Mouse (Mus musculus) limb, embryonic 15.5 days (tissue): ENCODE results near the gene Ntf5. TPM values are rescaled to one million over a fixed set of nuclear protein-coding genes. Genes with fewer than 3 reads are reported as not detected.

Source experiments
- ATAC-seq: fragments of 200-750 bp; cut with Nextera tagmentation; 2 replicates; pipeline ENCODE4 v1.8.0; 2017; ENCODE audit warnings: low read depth, moderate TSS enrichment; ENCODE audit not compliant: insufficient number of reproducible peaks, low FRiP score, low TSS enrichment
- H3K27ac ChIP-seq: fragments of 300-500 bp; sonication (generic); 2 replicates; pipeline ENCODE4 v1.5.1; 2015; ENCODE audit warnings: moderate library complexity, mild to moderate bottlenecking, inconsistent platforms
- H3K27me3 ChIP-seq: fragments of 300-500 bp; sonication (generic); 2 replicates; pipeline ENCODE4 v1.6.1; 2015; ENCODE audit warnings: inconsistent platforms
- H3K36me3 ChIP-seq: fragments of 300-500 bp; sonication (generic); 2 replicates; pipeline ENCODE4 v1.6.1; 2015; ENCODE audit warnings: inconsistent platforms
- H3K4me1 ChIP-seq: fragments of 300-500 bp; sonication (generic); 2 replicates; pipeline ENCODE4 v1.6.1; 2015; ENCODE audit warnings: inconsistent platforms
- H3K4me2 ChIP-seq: fragments of 300-500 bp; sonication (generic); 2 replicates; pipeline ENCODE4 v1.6.1; 2015; ENCODE audit warnings: mild to moderate bottlenecking, inconsistent platforms
- H3K4me3 ChIP-seq: fragments of 300-500 bp; sonication (generic); 2 replicates; pipeline ENCODE4 v1.5.1; 2015; ENCODE audit warnings: mild to moderate bottlenecking, inconsistent platforms
- H3K9ac ChIP-seq: fragments of 300-500 bp; sonication (generic); 2 replicates; pipeline ENCODE4 v1.6.1; 2015; ENCODE audit warnings: inconsistent platforms
- H3K9me3 ChIP-seq: fragments of 300-500 bp; sonication (generic); 2 replicates; pipeline ENCODE4 v1.6.1; 2016; ENCODE audit warnings: inconsistent platforms
- WGBS: fragments of 180-500 bp; shearing (Covaris S2); methylation state at CpG from one replicate; pipeline ENCODE4 v1.1.7; 2015; 5-methylcytosine and 5-hydroxymethylcytosine counted together
- polyA plus RNA-seq: library from polyadenylated mRNA; unstranded; fragments of >200 nt; fragmentation: Nextera tagmentation; extraction: Ambion mirVana; gene quantifications from 2 replicates; pipeline ENCODE4 v1.2.1, GENCODE M21; 2015

The Ntf5 gene
- polyA plus RNA-seq, 1 experiment from 2014 or later: 3.0 TPM

DNA sequence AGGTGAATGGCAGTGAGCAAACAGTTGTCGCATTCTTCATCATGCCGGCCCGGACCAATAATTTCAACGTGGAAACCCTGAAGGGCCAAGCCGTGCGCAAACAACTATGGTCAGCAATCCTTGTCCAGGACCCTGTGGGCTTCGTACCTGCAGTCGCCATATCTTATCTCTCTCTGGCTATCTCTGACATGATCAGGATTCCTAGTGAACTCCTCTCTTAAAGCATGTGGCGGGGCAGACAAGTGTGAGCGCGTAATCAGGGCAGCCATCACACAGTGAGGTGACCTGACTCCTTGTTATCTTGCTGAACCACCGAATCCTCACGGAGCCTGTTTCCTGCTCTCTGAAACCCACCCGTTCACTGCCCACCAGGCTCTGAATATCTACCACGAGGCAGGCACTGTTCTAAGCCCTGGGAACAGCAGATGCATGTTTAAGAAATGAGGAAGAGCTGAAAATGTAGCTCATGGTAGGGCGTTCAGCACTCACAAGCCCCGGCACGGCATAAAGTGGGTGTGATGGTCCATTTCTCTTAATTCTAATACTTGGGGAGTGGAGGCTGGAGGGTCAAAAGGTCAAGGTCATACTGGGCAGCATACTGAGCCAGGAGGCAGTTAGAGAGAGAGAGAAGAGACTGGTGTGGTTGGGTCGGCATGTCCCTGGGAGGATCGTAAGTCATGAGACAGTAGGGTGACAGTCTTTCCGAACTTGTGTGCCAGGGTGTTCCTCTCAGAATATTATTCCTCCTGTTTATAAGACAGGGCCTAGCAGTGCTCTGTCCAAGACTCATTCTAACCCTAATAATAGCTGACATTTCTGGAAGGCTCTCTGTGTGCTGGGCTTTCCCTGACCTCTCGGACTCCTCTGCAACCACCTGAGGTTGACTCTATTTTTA, 30.3 kb downstream of the Ntf5 start:
- H3K4me2 ChIP-seq: no peak overlapping the region
- no peak for ATAC-seq
- H3K27ac ChIP-seq: no peak overlapping the region
- WGBS: 84% methylated on average over 22 of the region's 22 CpGs
- H3K27me3 ChIP-seq: no peaks in the 10 kb centered on the region
- H3K4me1 ChIP-seq: no peaks in the 10 kb centered on the region
- no peaks in the 10 kb centered on the region for H3K9me3 ChIP-seq
- H3K9ac ChIP-seq: no peak overlapping the region
- no peak overlapping the region for H3K4me3 ChIP-seq
- peaks cover 72% of the 10 kb centered on the region for H3K36me3 ChIP-seq

DNA sequence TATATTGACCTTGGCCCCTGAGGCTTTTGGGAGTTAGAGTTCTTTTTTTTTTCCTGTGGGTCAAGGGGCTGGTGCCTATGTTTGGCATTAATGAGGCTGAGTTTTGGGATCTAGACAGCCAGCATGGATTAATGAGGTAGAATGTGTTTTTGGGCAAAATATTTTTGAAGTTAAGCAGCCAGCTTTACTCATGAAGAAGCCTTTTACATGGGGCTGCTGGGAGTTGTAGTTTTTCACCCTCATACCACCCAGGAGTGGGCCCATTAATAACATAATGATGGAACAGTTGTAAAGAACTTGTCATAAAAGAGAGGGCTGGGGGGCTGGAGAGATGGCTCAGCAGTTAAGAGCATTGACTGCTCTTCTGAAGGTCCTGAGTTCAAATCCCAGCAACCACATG, 33.1 kb downstream of the Ntf5 start:
- ATAC-seq: no peak
- no peak overlapping the region for H3K9ac ChIP-seq
- H3K9me3 ChIP-seq: no peaks in the 10 kb centered on the region
- 0 out of 2 replicates have a peak, but pooled peaks cover 4% of the 10 kb centered on the region for H3K4me1 ChIP-seq
- peaks cover 62% of the 10 kb centered on the region for H3K36me3 ChIP-seq
- H3K4me3 ChIP-seq: no peak overlapping the region
- no peaks in the 10 kb centered on the region for H3K27me3 ChIP-seq
- H3K4me2 ChIP-seq: no peak overlapping the region
- no peak overlapping the region for H3K27ac ChIP-seq

DNA sequence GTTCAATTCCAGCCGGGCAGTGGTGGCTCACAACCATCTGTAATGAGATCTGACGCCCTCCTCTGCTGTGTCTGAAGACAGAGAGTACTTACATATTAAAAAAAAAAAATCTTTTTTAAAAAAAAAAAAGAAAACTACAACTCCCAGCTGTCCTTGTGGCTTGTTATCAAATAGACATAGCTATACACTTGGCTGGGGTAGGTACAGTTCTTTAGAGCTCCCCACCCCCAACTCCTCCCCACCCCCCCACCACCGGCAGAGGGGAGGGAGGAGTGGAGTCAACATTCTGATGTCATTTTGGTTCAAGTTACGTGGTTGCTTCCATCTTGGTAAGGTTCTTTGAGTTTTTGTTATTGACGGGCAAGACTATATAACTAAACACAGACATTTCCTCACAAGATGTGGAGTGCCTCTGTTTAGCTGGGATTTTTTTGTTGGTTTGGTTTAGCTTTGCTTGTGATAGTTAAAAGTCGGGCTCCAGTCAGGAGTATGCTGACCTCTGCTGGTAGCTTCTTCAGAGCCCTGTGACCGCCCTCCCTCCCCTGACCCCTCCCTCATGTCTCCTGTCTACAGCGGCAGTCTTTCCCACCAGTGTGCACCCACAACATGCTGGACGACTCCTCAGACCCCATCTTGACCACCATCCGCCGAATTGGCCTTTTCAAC, 34.0 kb downstream of the Ntf5 start:
- 0 out of 2 replicates have a peak, but pooled peaks cover 4% of the 10 kb centered on the region for H3K4me1 ChIP-seq
- H3K4me3 ChIP-seq: no peak overlapping the region
- WGBS: 35% methylated on average over 11 of the region's 11 CpGs
- H3K27me3 ChIP-seq: no peaks in the 10 kb centered on the region
- H3K9ac ChIP-seq: no peak overlapping the region
- no peaks in the 10 kb centered on the region for H3K9me3 ChIP-seq
- ATAC-seq: no peak
- H3K36me3 ChIP-seq: peaks cover 65% of the 10 kb centered on the region
- no peak overlapping the region for H3K4me2 ChIP-seq
- no peak overlapping the region for H3K27ac ChIP-seq

DNA sequence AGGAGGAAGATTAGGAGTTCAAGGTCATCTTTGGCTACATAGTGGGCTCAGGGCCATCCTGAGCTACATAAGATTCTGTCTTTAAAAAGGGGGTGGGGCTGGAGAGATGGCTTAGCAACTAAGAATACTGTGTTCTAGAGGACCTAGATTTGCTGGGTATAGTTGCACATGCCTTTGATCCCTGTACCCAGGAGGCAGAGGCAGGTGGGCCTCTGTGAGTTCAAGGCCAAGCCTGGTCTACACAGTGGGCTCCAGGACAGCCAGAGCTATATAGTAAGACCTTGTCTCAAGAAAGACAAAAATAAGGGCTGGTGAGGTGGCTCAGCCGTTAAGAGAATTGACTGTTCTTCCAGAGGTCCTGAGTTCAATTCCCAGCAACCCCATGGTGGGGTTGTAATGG, 36.5 kb downstream of the Ntf5 start:
- Histone ChIP-seq H3K27me3 (no peaks in the 10 kb centered on the region), H3K36me3 (peaks cover 63% of the 10 kb centered on the region), H3K27ac (no peak overlapping the region), H3K4me3 (no peak overlapping the region), H3K9me3 (no peaks in the 10 kb centered on the region), H3K4me2 (no peak overlapping the region), H3K9ac (no peak overlapping the region), H3K4me1 (0 out of 2 replicates have a peak, but pooled peaks cover 4% of the 10 kb centered on the region)
- no peak for ATAC-seq
- 93% methylated on average over 1 of the region's 1 CpGs for WGBS

DNA sequence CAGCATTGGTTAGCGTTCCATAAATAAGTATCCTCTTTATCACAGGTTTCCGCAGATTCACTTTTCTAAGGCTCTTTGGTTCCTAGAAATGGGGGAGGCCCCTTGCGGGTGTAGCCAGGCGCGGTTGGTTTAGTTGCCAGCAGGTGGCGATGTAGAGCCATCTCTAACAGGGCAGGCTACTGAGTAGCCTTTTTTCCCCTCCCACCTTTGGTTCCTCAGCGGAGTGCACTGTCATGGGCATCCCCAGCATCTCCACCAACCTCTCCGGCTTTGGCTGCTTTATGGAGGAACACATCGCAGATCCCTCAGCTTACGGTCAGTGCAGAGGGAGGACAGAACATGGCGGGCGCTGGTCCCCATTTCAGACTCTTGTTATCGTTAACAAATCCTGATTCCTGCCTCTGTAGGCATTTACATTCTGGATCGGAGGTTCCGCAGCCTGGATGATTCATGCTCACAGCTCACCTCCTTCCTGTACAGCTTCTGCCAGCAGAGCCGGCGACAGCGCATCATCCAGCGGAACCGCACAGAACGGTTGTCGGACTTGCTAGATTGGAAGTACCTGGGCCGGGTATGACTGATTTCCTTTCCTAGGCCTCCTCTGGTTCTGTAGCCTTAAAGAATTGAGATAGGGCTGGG, 38.0 kb downstream of the Ntf5 start:
- Histone ChIP-seq H3K4me2 (no peak overlapping the region), H3K9ac (no peak overlapping the region), H3K27me3 (no peaks in the 10 kb centered on the region), H3K4me3 (no peak overlapping the region), H3K27ac (no peak overlapping the region), H3K4me1 (peaks cover 7% of the 10 kb centered on the region; the same call in 1 of the 2 replicates), H3K36me3 (peaks cover 65% of the 10 kb centered on the region), H3K9me3 (no peaks in the 10 kb centered on the region)
- no peak for ATAC-seq
- WGBS: 52% methylated on average over 23 of the region's 23 CpGs

DNA sequence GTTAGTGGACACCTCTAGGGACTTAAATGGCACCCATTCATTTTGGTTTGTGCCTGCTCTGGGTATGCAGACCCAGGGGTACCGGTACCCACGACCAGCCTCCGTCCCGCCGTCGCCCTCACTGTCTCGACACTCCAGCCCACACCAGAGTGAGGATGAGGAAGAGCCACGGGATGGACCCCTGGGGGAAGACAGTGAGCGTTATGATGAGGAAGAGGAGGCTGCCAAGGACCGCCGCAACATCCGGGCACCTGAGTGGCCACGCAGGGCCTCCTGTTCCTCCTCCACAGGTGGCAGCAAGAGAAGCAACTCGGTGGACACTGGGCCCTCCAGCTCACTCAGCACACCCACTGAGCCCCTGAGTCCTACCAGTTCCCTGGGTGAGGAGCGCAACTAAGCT, 41.5 kb downstream of the Ntf5 start:
- H3K9ac ChIP-seq: no peak overlapping the region
- peaks cover 69% of the 10 kb centered on the region for H3K36me3 ChIP-seq
- no peaks in the 10 kb centered on the region for H3K9me3 ChIP-seq
- 89% methylated on average over 15 of the region's 15 CpGs for WGBS
- H3K27me3 ChIP-seq: no peaks in the 10 kb centered on the region
- H3K4me2 ChIP-seq: no peak overlapping the region
- H3K4me1 ChIP-seq: peaks cover 28% of the 10 kb centered on the region
- ATAC-seq: no peak
- no peak overlapping the region for H3K4me3 ChIP-seq
- peak overlapping the region; percentile 22; the same call in 1 of the 2 replicates for H3K27ac ChIP-seq

DNA sequence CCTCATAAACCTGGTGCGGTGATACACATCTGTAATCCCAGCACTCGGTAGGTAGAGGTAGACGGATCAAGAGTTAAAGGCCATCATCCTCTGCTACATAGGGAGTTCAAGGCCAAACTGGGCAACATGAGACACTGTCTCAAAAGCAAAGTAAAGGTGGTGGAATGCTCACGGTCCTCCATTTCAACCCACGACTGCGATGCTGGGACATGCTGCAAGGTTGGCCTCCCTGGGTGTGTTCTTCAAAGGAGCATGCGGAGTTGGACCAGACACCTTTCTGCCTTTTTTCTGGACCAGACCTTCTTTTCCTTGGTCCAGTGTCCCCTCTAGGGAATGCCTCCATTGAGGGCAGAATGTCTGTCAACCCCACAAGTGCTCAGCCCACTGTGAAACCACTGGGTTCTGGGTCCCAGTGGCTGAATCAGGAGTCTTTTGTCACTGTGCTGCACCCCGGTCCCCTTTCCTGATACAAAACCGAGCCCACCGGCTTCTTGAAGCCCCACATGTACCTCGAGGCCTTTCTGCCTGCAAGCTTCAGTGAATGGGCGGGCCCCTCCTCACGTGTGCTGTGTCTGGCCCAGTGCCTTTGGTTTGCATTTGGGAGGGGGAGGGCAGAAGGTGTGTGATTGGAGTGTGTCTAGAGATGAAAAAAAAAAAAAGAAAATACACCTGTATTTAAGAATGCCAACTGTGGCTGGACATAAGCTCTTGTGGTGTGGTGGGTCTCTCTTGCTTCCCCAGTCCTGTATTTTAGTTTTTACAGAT, 42.6 kb downstream of the Ntf5 start:
- WGBS: 65% methylated on average over 13 of the region's 13 CpGs
- Histone ChIP-seq H3K36me3 (peaks cover 73% of the 10 kb centered on the region), H3K27ac (0 out of 2 replicates have a peak overlapping the region, but pooled peaks have one; percentile 55), H3K4me1 (peaks cover 39% of the 10 kb centered on the region), H3K9ac (0 out of 2 replicates have a peak overlapping the region, but pooled peaks have one; percentile 17), H3K27me3 (no peaks in the 10 kb centered on the region), H3K4me2 (no peak overlapping the region), H3K9me3 (no peaks in the 10 kb centered on the region), H3K4me3 (no peak overlapping the region)
- ATAC-seq: no peak

DNA sequence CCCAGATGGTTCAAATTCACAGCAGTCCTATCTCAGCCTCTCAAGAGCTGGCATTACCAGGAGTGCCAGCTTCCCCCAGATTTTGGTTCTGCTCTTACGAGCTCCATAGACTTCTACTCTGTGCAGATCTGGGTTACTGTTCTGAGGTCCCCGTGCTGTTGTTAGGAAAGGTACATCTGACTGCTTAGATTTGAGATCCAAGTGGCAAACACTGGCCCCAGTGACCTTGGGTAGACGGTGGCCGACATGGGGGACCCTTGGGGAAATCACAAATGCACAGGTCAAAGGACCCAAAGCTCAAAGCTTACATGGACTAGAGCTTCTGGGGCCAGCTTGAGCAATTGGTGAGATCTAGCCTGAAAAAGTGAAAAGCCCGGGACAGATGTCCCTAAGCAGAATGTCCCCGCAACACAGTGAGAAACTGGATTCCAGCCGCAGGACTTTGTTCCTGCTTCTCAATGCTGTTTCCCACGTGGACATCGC, 43.3 kb downstream of the Ntf5 start:
- no peak overlapping the region for H3K9ac ChIP-seq
- H3K36me3 ChIP-seq: peaks cover 71% of the 10 kb centered on the region
- H3K4me2 ChIP-seq: peak overlapping the region; percentile 2; the same call in 1 of the 2 replicates
- H3K27me3 ChIP-seq: no peaks in the 10 kb centered on the region
- peaks cover 40% of the 10 kb centered on the region for H3K4me1 ChIP-seq
- no peak for ATAC-seq
- peak overlapping the region; percentile 55 for H3K27ac ChIP-seq
- peak overlapping the region; percentile 62 for H3K4me3 ChIP-seq
- no peaks in the 10 kb centered on the region for H3K9me3 ChIP-seq
- 56% methylated on average over 9 of the region's 9 CpGs for WGBS

DNA sequence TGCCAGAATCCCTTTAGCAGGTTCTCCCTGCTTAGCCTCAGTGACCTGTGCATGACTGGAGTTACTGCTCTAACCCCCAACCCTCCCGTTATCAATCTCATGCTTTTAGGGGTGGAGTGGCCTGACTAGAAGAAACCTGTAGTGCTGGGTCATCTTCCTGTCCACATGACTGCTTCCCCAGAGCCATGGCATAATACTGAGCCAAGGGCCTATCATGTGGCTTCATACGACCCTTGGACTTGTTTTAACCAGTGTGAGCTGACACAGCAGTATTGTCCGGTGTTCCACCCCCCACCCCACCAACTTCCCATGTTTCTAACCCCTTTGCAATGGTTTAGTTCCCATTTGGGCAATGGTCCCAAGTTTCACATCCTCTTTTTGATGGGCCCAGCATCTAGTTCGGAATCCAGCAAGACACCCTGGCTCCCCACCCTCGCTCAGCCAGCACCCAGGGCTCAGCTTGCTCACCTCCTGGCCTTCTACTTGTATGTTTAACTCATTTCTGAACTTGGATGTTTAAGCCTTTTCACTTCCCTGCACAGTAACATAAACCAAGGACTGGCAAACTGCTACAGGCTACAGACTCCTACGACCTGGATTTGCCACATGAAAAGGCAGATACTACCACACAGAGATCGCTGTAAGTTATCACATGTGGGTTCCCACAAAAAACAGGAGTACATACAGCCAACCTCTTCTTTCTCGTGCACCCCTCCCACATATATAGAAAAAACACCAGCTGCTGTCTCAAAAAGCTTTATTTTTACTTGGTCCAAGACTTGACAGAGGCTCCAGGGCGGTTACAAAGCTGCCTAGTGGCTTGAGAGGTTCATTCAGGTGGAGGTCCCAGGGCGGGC, 43.9 kb downstream of the Ntf5 start:
- ATAC-seq: no peak
- Histone ChIP-seq H3K9ac (no peak overlapping the region), H3K9me3 (no peaks in the 10 kb centered on the region), H3K36me3 (peaks cover 69% of the 10 kb centered on the region), H3K4me1 (peaks cover 45% of the 10 kb centered on the region), H3K27ac (peak overlapping the region; percentile 55), H3K4me2 (peak overlapping the region; percentile 64), H3K27me3 (no peaks in the 10 kb centered on the region), H3K4me3 (peak overlapping the region; percentile 62)
- WGBS: 63% methylated on average over 10 of the region's 10 CpGs

DNA sequence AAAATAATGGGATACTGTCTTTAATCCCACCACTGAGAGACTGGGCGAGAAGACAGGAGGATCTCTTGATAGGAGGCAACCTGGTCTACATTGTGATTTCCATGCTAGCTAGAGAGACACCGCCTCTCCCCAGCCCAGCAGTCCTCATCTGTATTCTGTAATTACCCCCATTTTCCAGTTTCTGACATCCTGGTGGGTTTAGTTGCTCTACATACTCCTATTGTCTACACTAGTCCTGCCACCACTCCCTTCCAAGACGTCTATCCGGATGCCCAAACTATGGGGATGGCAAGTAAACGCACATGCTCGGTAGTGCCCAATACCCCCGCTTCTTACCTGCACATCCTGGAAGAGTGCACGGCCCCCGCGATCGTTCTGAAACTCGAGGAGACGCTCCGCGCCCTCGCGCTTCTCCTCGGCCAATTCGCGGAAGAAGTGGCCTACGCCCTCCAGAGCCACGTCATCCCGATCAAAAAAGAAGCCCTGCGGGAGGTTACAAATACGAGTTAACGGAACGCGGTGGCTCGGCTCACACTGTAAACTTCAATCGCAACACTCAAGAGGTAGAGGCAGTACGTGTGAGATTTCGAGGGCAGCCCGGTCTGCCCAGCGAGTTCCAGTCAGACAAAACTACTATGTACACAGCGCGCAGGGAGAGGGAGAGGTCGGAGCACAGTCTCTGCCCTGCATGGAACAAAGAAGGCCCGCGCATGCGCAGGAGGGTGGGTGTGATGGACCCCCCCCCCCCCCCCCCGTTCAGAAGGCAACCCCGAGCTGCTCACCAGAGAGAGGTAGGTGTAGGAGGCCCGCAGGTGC, 45.5 kb downstream of the Ntf5 start:
- H3K4me2 ChIP-seq: peak overlapping the region; percentile 64
- peak; percentile 62 for ATAC-seq
- H3K4me3 ChIP-seq: peak overlapping the region; percentile 62
- H3K9ac ChIP-seq: peak overlapping the region; percentile 66
- under 1% methylated on average over 41 of the region's 43 CpGs for WGBS
- H3K27me3 ChIP-seq: no peaks in the 10 kb centered on the region
- H3K4me1 ChIP-seq: peaks cover 46% of the 10 kb centered on the region
- peaks cover 72% of the 10 kb centered on the region for H3K36me3 ChIP-seq
- H3K9me3 ChIP-seq: no peaks in the 10 kb centered on the region
- H3K27ac ChIP-seq: peak overlapping the region; percentile 96
